Mouse (Mus musculus) midbrain, postnatal 0 days (tissue): ENCODE data around the gene Bckdha. TPM values are rescaled to one million over a fixed set of nuclear protein-coding genes. Genes with fewer than 3 reads are reported as not detected.

ENCODE experiments used
- ATAC-seq: fragments of 200-750 bp; cut with Nextera tagmentation; 2 replicates; pipeline ENCODE4 v1.8.0; 2017; ENCODE audit warnings: moderate number of reproducible peaks, mild to moderate bottlenecking, moderate TSS enrichment, moderate library complexity; ENCODE audit not compliant: low FRiP score
- DNase-seq: peaks from one replicate; pipeline ENCODE4 v3.0.0-alpha.2; 2015; ENCODE audit warnings: low spot score
- H3K27ac ChIP-seq: fragments of 300-500 bp; sonication (generic); 2 replicates; pipeline ENCODE4 v1.5.1; 2014; ENCODE audit warnings: low read depth, mild to moderate bottlenecking, low read length, mixed read lengths
- H3K27me3 ChIP-seq: fragments of 300-500 bp; sonication (generic); 2 replicates; pipeline ENCODE4 v1.6.1; 2014; ENCODE audit warnings: low read length, control low read depth, mixed read lengths; ENCODE audit not compliant: insufficient read depth
- H3K36me3 ChIP-seq: fragments of 300-500 bp; sonication (generic); 2 replicates; pipeline ENCODE4 v1.6.1; 2014; ENCODE audit warnings: low read length, control low read depth, mixed read lengths; ENCODE audit not compliant: insufficient read depth
- H3K4me1 ChIP-seq: fragments of 300-500 bp; sonication (generic); 2 replicates; pipeline ENCODE4 v1.6.1; 2014; ENCODE audit warnings: mild to moderate bottlenecking, control low read depth, antibody characterized with exemption, low read length, mixed read lengths; ENCODE audit not compliant: insufficient read depth
- H3K4me2 ChIP-seq: fragments of 300-500 bp; sonication (generic); 2 replicates; pipeline ENCODE4 v1.6.1; 2014; ENCODE audit warnings: low read depth, mild to moderate bottlenecking, low read length, mixed read lengths; ENCODE audit not compliant: poor library complexity, severe bottlenecking
- H3K4me3 ChIP-seq: fragments of 300-500 bp; sonication (generic); 2 replicates; pipeline ENCODE4 v1.5.1; 2014; ENCODE audit warnings: low read depth, mild to moderate bottlenecking, low read length, moderate library complexity
- H3K9ac ChIP-seq: fragments of 300-500 bp; sonication (generic); replicated peaks from 2 replicates; pipeline ENCODE4 v1.6.1; 2014; ENCODE audit warnings: mild to moderate bottlenecking, low read length, moderate library complexity, mixed read lengths; ENCODE audit not compliant: poor library complexity, severe bottlenecking
- H3K9me3 ChIP-seq: fragments of 300-500 bp; sonication (generic); 2 replicates; pipeline ENCODE4 v1.6.1; 2016; ENCODE audit warnings: low read length, control low read depth
- CTCF ChIP-seq: IDR thresholded peaks from 2 replicates; pipeline ENCODE4 v1.5.1; 2016; ENCODE audit warnings: antibody characterized with exemption, mild to moderate bottlenecking
- WGBS: fragments of 180-500 bp; shearing (Covaris S2); extraction: QIAGEN DNeasy Blood & Tissue Kit; methylation state at CpG from one replicate; pipeline ENCODE4 v1.1.7; 2014; 5-methylcytosine and 5-hydroxymethylcytosine counted together
- polyA plus RNA-seq: library from polyadenylated mRNA; unstranded; fragments of >200 nt; fragmentation: Nextera tagmentation; extraction: Ambion mirVana; gene quantifications from 2 replicates; pipeline ENCODE4 v1.2.1, GENCODE M21; 2015
- total RNA-seq: library from RNA; depleted of rRNA; stranded (reverse); fragments of >200 nt; gene quantifications from 2 replicates; pipeline ENCODE4 v1.2.3, GENCODE M21; 2014; rRNA removed

Gene Bckdha
- total RNA-seq (64.9 and 78.2 TPM in 2 replicates), polyA plus RNA-seq (40.7 and 50.9 TPM in 2 replicates)

GRCm38 (mm10) chr7:25658657-25659472, at the start of gene Bckdha, which contains the start of gene Exosc5:
Bckdha (minus strand) TSS chr7:25658981.
Exosc5 (plus strand) TSS chr7:25659164.
- ATAC-seq (peak; percentile 99), DNase-seq (peak; percentile 100)
- TF ChIP-seq CTCF, result no peak
- peaks cover 9% of the 10 kb centered on the region; the same call in 1 of the 2 replicates for H3K4me1 ChIP-seq
- peak within 1 kb of the TSS; percentile 82 for H3K4me2 ChIP-seq
- under 1% methylated on average over 46 of the region's 50 CpGs for WGBS
- H3K27ac ChIP-seq, result peak within 1 kb of the TSS; percentile 75
- peak within 1 kb of the TSS; percentile 73 for H3K9ac ChIP-seq
- H3K4me3 ChIP-seq, result peak within 1 kb of the TSS; percentile 70
- no peaks in the 10 kb centered on the region for H3K36me3 ChIP-seq
- no peaks in the 10 kb centered on the region for H3K27me3 ChIP-seq
- H3K9me3 ChIP-seq, result no peaks in the 10 kb centered on the region

- no peak overlapping the region for H3K4me2 ChIP-seq
- H3K27me3 ChIP-seq, result no peaks in the 10 kb centered on the region
- no peak for DNase-seq
- no peak overlapping the region for H3K27ac ChIP-seq
- H3K36me3 ChIP-seq, result peaks cover 5% of the 10 kb centered on the region
- H3K4me3 ChIP-seq, result no peak overlapping the region
- no peak overlapping the region for H3K9ac ChIP-seq
- no peaks in the 10 kb centered on the region for H3K9me3 ChIP-seq
- H3K4me1 ChIP-seq, result peaks cover 8% of the 10 kb centered on the region; the same call in 1 of the 2 replicates
- no peak for ATAC-seq
- 73% methylated on average over 15 of the region's 15 CpGs for WGBS
- TF ChIP-seq CTCF, result no peak
Measured at GRCm38 (mm10) chr7:25707581-25708292, 49.0 kb upstream of the Bckdha start.

- Histone ChIP-seq H3K4me2 (no peak overlapping the region), H3K4me3 (no peak overlapping the region), H3K27me3 (no peaks in the 10 kb centered on the region), H3K9me3 (no peaks in the 10 kb centered on the region), H3K27ac (no peak overlapping the region), H3K9ac (no peak overlapping the region), H3K4me1 (peaks cover 8% of the 10 kb centered on the region; the same call in 1 of the 2 replicates), H3K36me3 (no peaks in the 10 kb centered on the region)
- DNase-seq (no peak), ATAC-seq (no peak)
- TF ChIP-seq CTCF, result no peak
- 63% methylated on average over 7 of the region's 7 CpGs for WGBS
Measured at GRCm38 (mm10) chr7:25706578-25707170, 47.9 kb upstream of the Bckdha start.

- TF ChIP-seq CTCF, result no peak
- no peak overlapping the region for H3K27ac ChIP-seq
Measured at GRCm38 (mm10) chr7:25705801-25706251, 47.0 kb upstream of the Bckdha start.

GRCm38 (mm10) chr7:25704716-25705364, 46.1 kb upstream of the Bckdha start:
- ATAC-seq (peak; percentile 29; the same call in 1 of the 2 replicates), DNase-seq (peak; percentile 28)
- peak; percentile 37 for TF ChIP-seq CTCF
- H3K9me3 ChIP-seq, result no peaks in the 10 kb centered on the region
- H3K36me3 ChIP-seq, result no peaks in the 10 kb centered on the region
- H3K4me2 ChIP-seq, result peak overlapping the region; percentile 75
- peak overlapping the region; percentile 48 for H3K9ac ChIP-seq
- no peak overlapping the region for H3K27ac ChIP-seq
- H3K4me3 ChIP-seq, result peak overlapping the region; percentile 29
- WGBS, result 5% methylated on average over 35 of the region's 37 CpGs
- no peaks in the 10 kb centered on the region for H3K27me3 ChIP-seq
- 0 out of 2 replicates have a peak, but pooled peaks cover under 1% of the 10 kb centered on the region for H3K4me1 ChIP-seq

More at GRCm38 (mm10) chr7:25705801-25706251, 47.0 kb upstream of the Bckdha start:
- H3K27me3 ChIP-seq, result no peaks in the 10 kb centered on the region
- DNase-seq (no peak), ATAC-seq (no peak)
- no peak overlapping the region for H3K4me3 ChIP-seq
- no peak overlapping the region for H3K9ac ChIP-seq
- H3K4me2 ChIP-seq, result no peak overlapping the region
- H3K9me3 ChIP-seq, result no peaks in the 10 kb centered on the region
- no peaks in the 10 kb centered on the region for H3K36me3 ChIP-seq
- 74% methylated on average over 5 of the region's 6 CpGs for WGBS
- H3K4me1 ChIP-seq, result peaks cover 8% of the 10 kb centered on the region; the same call in 1 of the 2 replicates
